Mouse (Mus musculus): Measurements from ENCODE around the gene Igsf9b.

DNA sequence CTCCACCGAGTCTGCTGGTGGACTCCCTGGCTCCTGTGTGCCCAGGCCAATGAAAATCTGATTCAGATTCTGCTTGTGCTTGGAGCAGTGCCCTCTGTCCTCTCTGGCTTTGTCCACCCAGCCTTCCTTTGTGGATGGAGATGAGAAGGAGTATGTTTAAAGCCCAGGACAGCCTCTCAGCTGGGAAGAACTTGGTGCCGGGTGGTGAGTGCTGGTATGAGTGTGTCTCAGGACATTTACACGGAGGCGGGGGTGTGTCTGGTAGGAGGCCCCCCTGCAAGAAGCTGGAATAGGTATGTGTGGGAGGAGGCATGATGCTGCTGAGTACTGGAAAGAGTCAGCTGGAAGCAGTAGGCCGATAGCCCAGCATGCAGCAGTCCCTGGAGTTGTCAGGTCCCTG, 3.3 kb downstream of the Igsf9b start:
- TF ChIP-seq EP300 (IDR thresholded peaks at IDR 0.05) (no peak), CTCF (IDR thresholded peaks at IDR 0.05) (no peak)
